Mouse (Mus musculus) liver, adult 2 months (tissue): ENCODE measurements around the gene Tsks. TPM values are rescaled to one million over a fixed set of nuclear protein-coding genes. Genes with fewer than 3 reads are reported as not detected.

Experiments
- DNase-seq: peaks from one replicate; pipeline ENCODE4 v3.0.0-alpha.2; 2011; ENCODE audit warnings: low read depth, low spot score; ENCODE audit errors: extremely low read depth
- H3K27ac ChIP-seq: fragments of 200-500 bp; replicated peaks from 2 replicates; pipeline ENCODE4 v1.5.1; 2012; ENCODE audit warnings: low read depth, mild to moderate bottlenecking, control low read depth, inconsistent platforms, low read length; ENCODE audit not compliant: insufficient read depth
- H3K27me3 ChIP-seq: fragments of 200-500 bp; 2 replicates; pipeline ENCODE4 v1.6.1; 2012; ENCODE audit warnings: mild to moderate bottlenecking, moderate library complexity, low read length, inconsistent platforms; ENCODE audit not compliant: control insufficient read depth, insufficient read depth
- H3K36me3 ChIP-seq: fragments of 200-500 bp; 2 replicates; pipeline ENCODE4 v1.6.1; 2012; ENCODE audit warnings: low read length, inconsistent platforms; ENCODE audit not compliant: control insufficient read depth, insufficient read depth
- H3K4me1 ChIP-seq: fragments of 200-500 bp; 2 replicates; pipeline ENCODE4 v1.6.1; 2011; ENCODE audit warnings: low read length; ENCODE audit not compliant: control insufficient read depth, insufficient read depth
- H3K4me3 ChIP-seq: fragments of 200-500 bp; 2 replicates; pipeline ENCODE4 v1.5.1; 2011; ENCODE audit warnings: low read depth, mild to moderate bottlenecking, control low read depth, low read length, moderate library complexity; ENCODE audit not compliant: insufficient read depth
- H3K79me2 ChIP-seq: fragments of 200-500 bp; 2 replicates; pipeline ENCODE4 v1.6.1; 2012; ENCODE audit warnings: inconsistent platforms, mild to moderate bottlenecking, low read length, moderate library complexity; ENCODE audit not compliant: control insufficient read depth, insufficient read depth
- H3K9ac ChIP-seq: fragments of 200-500 bp; 2 replicates; pipeline ENCODE4 v1.6.1; 2012; ENCODE audit warnings: low read depth, mild to moderate bottlenecking, control low read depth, inconsistent platforms, low read length
- CTCF ChIP-seq: fragments of 200-500 bp; IDR thresholded peaks from 2 replicates; pipeline ENCODE4 v1.5.1; 2011; ENCODE audit warnings: low read depth, low read length, control low read depth
- POLR2A ChIP-seq: fragments of 200-500 bp; IDR thresholded peaks from 2 replicates; pipeline ENCODE4 v1.6.1; 2011; ENCODE audit warnings: low read length, control low read depth; ENCODE audit not compliant: insufficient read depth; ENCODE audit errors: extremely low read depth
- WGBS: fragments of 180-500 bp; shearing (Covaris S2); methylation state at CpG from one replicate; pipeline ENCODE4 v1.1.7; 2018; 5-methylcytosine and 5-hydroxymethylcytosine counted together
- polyA plus RNA-seq: library from polyadenylated mRNA; depleted of rRNA; stranded (reverse); fragments of >200 nt; gene quantifications from 2 replicates; pipeline ENCODE4 v1.2.3, GENCODE M21; 2012
- total RNA-seq: library from RNA; depleted of rRNA; stranded (reverse); fragments of >200 nt; gene quantifications from 2 replicates; pipeline ENCODE4 v1.2.3, GENCODE M21; 2014

Tsks gene
- total and polyA plus RNA-seq, 2 experiments, result 0.20 TPM; not detected in 1

DNA sequence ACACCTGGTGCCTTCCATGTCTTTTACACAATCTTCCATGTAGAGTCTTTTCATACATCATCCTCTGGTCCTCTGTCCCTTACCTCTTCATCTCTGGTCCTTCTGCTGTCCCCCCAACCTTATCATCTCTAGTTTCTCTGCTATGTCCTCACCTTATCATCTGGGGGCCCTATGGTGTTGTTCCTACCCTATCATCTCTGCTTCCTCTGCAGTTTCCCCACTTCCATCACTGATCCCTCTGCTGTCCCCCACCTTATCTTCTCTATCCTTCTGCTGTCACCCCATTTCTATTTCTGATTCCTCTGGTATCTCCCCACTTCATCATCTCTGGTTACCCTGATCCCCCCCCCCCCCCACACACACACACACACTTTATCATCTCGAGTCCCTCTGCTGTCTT is 14.4 kb upstream of the Tsks start:
- no peak overlapping the region for H3K27ac ChIP-seq

DNA sequence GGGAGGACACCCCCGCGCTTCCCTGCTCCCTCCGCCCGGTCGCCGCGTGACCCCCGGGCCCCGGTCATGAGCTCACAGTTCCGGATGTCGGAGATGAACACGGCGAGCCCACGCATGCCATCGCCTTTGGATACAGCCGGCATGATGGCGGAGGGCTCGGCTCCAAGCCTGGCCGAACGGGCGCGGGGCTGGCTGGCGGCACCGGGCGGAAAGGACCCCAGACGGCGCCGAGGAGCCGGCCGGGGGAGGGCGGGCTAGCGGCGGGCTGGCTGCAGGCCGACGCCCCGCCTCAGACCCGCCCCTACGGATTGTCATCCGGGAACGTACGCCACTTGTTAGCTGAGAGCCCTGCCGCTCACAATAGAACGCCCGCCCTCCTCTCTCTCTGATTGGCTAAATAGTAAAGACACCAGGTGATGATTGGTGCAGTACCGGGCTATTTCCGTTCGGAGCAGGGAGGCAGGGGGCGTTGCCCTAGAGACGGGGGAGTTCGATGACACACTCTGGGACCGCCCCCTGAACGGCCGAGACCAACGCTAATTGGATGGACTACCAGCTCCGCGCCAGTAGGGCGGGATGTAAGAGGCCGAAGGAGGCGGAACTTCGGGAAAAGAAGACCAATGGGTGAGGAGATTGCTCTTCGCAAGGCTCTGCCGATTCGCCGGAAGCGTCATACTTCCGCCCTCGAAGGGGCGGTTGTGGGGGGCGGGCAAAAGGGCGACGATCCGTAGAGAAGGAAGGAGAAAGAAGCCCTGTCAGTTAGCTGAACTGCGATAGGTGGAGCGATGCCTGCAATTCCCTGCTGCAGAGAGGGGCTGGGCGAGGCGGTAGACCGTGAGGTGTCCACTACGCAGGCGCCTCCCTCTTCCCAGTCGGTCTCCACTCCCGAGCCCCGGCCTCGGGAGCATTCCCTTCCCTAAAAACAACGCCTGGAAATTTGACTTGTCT is 13.5 kb upstream of the Tsks start, which contains the start of gene Ap2a1:
Gene Ap2a1 (minus strand): TSS at position 293 of the 948 bp plus-strand sequence.
- TF ChIP-seq POLR2A (peak; percentile 83), CTCF (no peak)
- H3K27ac ChIP-seq, result peak within 1 kb of the TSS; percentile 83
- H3K9ac ChIP-seq, result peak within 1 kb of the TSS; percentile 99
- H3K79me2 ChIP-seq, result peaks cover 16% of the 10 kb centered on the region
- WGBS, result under 1% methylated on average over 84 of the region's 84 CpGs
- H3K36me3 ChIP-seq, result no peaks in the 10 kb centered on the region
- peak; percentile 99 for DNase-seq
- peaks cover 7% of the 10 kb centered on the region for H3K4me1 ChIP-seq
- H3K4me3 ChIP-seq, result peak within 1 kb of the TSS; percentile 99
- H3K27me3 ChIP-seq, result no peaks in the 10 kb centered on the region

More for the DNA sequence above, 14.4 kb upstream of the Tsks start:
- H3K36me3 ChIP-seq, result peaks cover 2% of the 10 kb centered on the region; the same call in 1 of the 2 replicates
- H3K79me2 ChIP-seq, result peaks cover 16% of the 10 kb centered on the region
- H3K4me3 ChIP-seq, result peak overlapping the region; percentile 99
- WGBS, result 0% methylated on average over 1 of the region's 1 CpGs
- DNase-seq, result no peak
- H3K9ac ChIP-seq, result peak overlapping the region; percentile 99
- H3K4me1 ChIP-seq, result peaks cover 7% of the 10 kb centered on the region
- TF ChIP-seq CTCF (no peak), POLR2A (no peak)
- no peaks in the 10 kb centered on the region for H3K27me3 ChIP-seq

DNA sequence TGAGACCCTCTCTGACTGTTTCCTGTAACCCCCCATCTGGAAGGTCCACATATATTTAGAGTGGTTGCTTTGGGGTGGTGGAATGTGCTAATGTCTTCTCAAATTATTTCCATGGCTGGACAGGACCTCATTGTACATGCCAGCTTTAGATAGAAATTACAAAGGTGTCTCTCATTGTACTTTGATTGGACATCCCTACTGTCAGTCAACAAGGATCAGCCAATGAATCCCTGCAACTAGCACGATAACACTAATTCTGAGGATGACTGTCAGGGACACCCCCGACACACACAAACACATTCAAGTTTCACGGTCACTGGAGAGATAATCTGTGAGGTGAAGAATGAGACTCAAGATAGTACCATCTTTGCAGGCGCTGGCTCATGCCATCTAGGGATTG is 4.3 kb upstream of the Tsks start:
- H3K27me3 ChIP-seq, result no peaks in the 10 kb centered on the region
- H3K9ac ChIP-seq, result no peak overlapping the region
- no peaks in the 10 kb centered on the region for H3K4me1 ChIP-seq
- H3K27ac ChIP-seq, result no peak overlapping the region
- 88% methylated on average over 4 of the region's 4 CpGs for WGBS
- TF ChIP-seq CTCF (no peak), POLR2A (no peak)
- DNase-seq, result no peak
- H3K79me2 ChIP-seq, result no peaks in the 10 kb centered on the region
- H3K4me3 ChIP-seq, result no peak overlapping the region
- H3K36me3 ChIP-seq, result no peaks in the 10 kb centered on the region

GRCm38 (mm10) chr7:44949922-44950321 is 6.9 kb downstream of the Tsks start:
- Histone ChIP-seq H3K4me3 (no peak overlapping the region), H3K27me3 (no peaks in the 10 kb centered on the region), H3K4me1 (no peaks in the 10 kb centered on the region), H3K36me3 (no peaks in the 10 kb centered on the region), H3K27ac (no peak overlapping the region), H3K79me2 (no peaks in the 10 kb centered on the region), H3K9ac (no peak overlapping the region)
- no peak for DNase-seq
- WGBS, result 79% methylated on average over 6 of the region's 6 CpGs
- no peak for TF ChIP-seq POLR2A
- no peak for TF ChIP-seq CTCF

DNA sequence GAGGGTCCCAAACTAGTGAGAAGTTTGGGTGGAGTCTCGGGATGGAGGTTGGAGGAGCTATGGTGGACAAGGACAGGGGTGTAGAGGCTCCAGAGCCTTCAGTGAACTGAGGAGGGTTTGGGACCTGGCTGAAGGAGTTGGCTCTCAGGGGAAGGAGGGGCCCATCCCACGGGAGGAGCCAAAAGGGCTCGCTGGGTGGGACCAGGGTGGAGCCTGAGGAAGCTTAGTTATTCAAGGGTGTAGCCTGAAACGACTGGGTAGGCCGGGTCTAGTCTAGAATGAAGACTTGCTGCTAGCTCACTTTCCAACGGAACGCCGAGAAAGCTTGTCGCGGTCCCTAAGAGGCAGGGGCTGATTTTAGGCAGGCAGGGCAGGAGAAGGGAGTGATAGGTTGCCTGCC is 9.0 kb downstream of the Tsks start:
- H3K27me3 ChIP-seq, result no peaks in the 10 kb centered on the region
- TF ChIP-seq CTCF (no peak), POLR2A (0 out of 2 replicates have a peak, but pooled peaks have one; percentile 36)
- peak overlapping the region; percentile 84; the same call in 1 of the 2 replicates for H3K9ac ChIP-seq
- no peaks in the 10 kb centered on the region for H3K36me3 ChIP-seq
- H3K79me2 ChIP-seq, result no peaks in the 10 kb centered on the region
- peak overlapping the region; percentile 57 for H3K27ac ChIP-seq
- H3K4me3 ChIP-seq, result peak overlapping the region; percentile 86
- peak; percentile 71 for DNase-seq
- no peaks in the 10 kb centered on the region for H3K4me1 ChIP-seq
- under 1% methylated on average over 10 of the region's 10 CpGs for WGBS
